Mouse (Mus musculus) intestine, embryonic 15.5 days (tissue): ENCODE results near the gene Nckipsd. TPM values are rescaled to one million over a fixed set of nuclear protein-coding genes. Genes with fewer than 3 reads are reported as not detected.

ENCODE experiments used
- ATAC-seq: fragments of 200-750 bp; cut with Nextera tagmentation; 2 replicates; pipeline ENCODE4 v1.8.0; 2017; ENCODE audit warnings: moderate TSS enrichment, moderate library complexity
- H3K27ac ChIP-seq: fragments of 300-500 bp; sonication (generic); 2 replicates; pipeline ENCODE4 v1.5.1; 2015; ENCODE audit warnings: mild to moderate bottlenecking, inconsistent platforms
- H3K27me3 ChIP-seq: fragments of 300-500 bp; sonication (generic); replicated peaks from 2 replicates; pipeline ENCODE4 v1.6.1; 2015; ENCODE audit warnings: inconsistent platforms
- H3K36me3 ChIP-seq: fragments of 300-500 bp; sonication (generic); 2 replicates; pipeline ENCODE4 v1.6.1; 2015; ENCODE audit warnings: inconsistent platforms
- H3K4me1 ChIP-seq: fragments of 300-500 bp; sonication (generic); replicated peaks from 2 replicates; pipeline ENCODE4 v1.6.1; 2015; ENCODE audit warnings: inconsistent platforms
- H3K4me2 ChIP-seq: fragments of 300-500 bp; sonication (generic); replicated peaks from 2 replicates; pipeline ENCODE4 v1.6.1; 2015; ENCODE audit warnings: mild to moderate bottlenecking, inconsistent platforms
- H3K4me3 ChIP-seq: fragments of 300-500 bp; sonication (generic); replicated peaks from 2 replicates; pipeline ENCODE4 v1.5.1; 2015; ENCODE audit warnings: inconsistent platforms
- H3K9ac ChIP-seq: fragments of 300-500 bp; sonication (generic); 2 replicates; pipeline ENCODE4 v1.6.1; 2015; ENCODE audit warnings: inconsistent platforms
- H3K9me3 ChIP-seq: fragments of 300-500 bp; sonication (generic); 2 replicates; pipeline ENCODE4 v1.6.1; 2016; ENCODE audit warnings: inconsistent platforms
- WGBS: fragments of 180-500 bp; shearing (Covaris S2); methylation state at CpG from one replicate; pipeline ENCODE4 v1.1.7; 2015; 5-methylcytosine and 5-hydroxymethylcytosine counted together
- polyA plus RNA-seq: library from polyadenylated mRNA; unstranded; fragments of >200 nt; fragmentation: Nextera tagmentation; extraction: Ambion mirVana; gene quantifications from 2 replicates; pipeline ENCODE4 v1.2.1, GENCODE M21; 2015

Gene Nckipsd
- polyA plus RNA-seq, 1 experiment from 2014 or later, result 10.4 TPM

DNA sequence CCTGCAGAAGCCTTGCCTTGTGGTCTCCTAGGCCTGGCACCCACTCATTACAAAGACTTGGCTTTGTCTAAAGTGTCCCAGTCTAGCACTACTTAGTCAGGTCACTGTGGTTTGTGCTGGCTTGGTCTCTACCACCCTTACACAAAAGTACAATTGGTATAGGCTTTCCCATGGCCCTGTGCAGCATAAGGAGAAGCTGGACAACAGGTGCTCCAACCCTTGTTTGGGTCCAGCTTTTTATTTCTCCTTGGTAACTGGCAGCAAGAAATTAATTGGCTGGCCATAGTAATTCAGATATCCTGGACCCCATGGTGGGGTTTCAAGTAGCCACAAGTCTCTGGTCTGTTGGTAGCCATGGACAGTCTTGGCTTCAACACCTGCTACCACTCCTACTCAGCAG is 1.8 kb upstream of the Nckipsd start:
- H3K4me3 ChIP-seq, result no peak overlapping the region
- no peak overlapping the region for H3K9ac ChIP-seq
- no peak overlapping the region for H3K27ac ChIP-seq
- no peaks in the 10 kb centered on the region for H3K9me3 ChIP-seq
- H3K4me2 ChIP-seq, result no peak overlapping the region
- 0 out of 2 replicates have a peak, but pooled peaks cover 8% of the 10 kb centered on the region for H3K4me1 ChIP-seq
- peaks cover 26% of the 10 kb centered on the region for H3K36me3 ChIP-seq
- ATAC-seq, result no peak
- no peaks in the 10 kb centered on the region for H3K27me3 ChIP-seq

DNA sequence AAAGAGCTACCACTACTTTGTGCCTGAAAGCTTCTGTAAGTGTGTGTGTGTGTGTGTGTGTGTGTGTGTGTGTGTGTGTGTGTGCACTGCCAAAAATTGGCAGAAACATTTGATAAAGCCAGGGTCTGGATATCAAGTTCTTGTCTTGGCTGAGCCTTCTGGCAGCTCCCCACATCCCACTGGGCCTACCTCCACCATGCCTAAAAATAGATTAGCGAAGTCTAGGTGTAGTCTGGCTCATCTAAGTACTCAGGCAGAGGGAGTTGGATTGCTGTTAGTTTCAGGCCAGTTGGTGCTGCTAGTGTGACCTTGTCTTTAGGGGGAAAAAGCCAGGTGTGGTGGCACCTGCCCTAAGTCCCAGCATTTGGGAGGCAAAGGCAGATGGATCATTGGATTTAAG is 1.3 kb upstream of the Nckipsd start:
- H3K9me3 ChIP-seq, result no peaks in the 10 kb centered on the region
- H3K9ac ChIP-seq, result no peak overlapping the region
- H3K27ac ChIP-seq, result no peak overlapping the region
- 0 out of 2 replicates have a peak, but pooled peaks cover 8% of the 10 kb centered on the region for H3K4me1 ChIP-seq
- 85% methylated on average over 1 of the region's 1 CpGs for WGBS
- no peak overlapping the region for H3K4me2 ChIP-seq
- no peaks in the 10 kb centered on the region for H3K27me3 ChIP-seq
- H3K4me3 ChIP-seq, result no peak overlapping the region
- H3K36me3 ChIP-seq, result peaks cover 26% of the 10 kb centered on the region
- ATAC-seq, result no peak

DNA sequence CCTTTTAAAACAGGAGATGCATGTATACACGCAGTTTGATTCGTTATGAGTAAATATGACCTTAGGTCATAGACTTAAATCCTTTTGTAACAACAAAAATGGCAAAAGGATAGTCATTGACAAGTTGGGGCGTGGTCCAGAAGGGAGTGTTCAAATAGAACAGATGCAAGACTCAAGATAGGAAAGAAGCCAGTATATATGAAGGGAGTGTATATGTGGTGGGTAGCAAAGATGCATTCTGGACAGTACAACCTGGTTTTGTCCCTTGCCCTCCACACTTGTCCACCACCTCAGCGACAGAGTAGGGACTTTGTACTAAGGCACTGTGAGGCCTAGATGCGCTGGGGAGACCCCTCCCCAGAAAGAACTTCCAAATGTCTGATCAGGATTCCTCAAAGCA is 494 bp upstream of the Nckipsd start:
- no peak overlapping the region; the same call in 1 of the 2 replicates for H3K4me2 ChIP-seq
- no peaks in the 10 kb centered on the region for H3K9me3 ChIP-seq
- H3K9ac ChIP-seq, result no peak overlapping the region
- no peak overlapping the region for H3K4me3 ChIP-seq
- 72% methylated on average over 5 of the region's 5 CpGs for WGBS
- peaks cover 27% of the 10 kb centered on the region for H3K36me3 ChIP-seq
- 0 out of 2 replicates have a peak, but pooled peaks cover 8% of the 10 kb centered on the region for H3K4me1 ChIP-seq
- ATAC-seq, result peak; percentile 50
- no peak overlapping the region for H3K27ac ChIP-seq
- H3K27me3 ChIP-seq, result no peaks in the 10 kb centered on the region

DNA sequence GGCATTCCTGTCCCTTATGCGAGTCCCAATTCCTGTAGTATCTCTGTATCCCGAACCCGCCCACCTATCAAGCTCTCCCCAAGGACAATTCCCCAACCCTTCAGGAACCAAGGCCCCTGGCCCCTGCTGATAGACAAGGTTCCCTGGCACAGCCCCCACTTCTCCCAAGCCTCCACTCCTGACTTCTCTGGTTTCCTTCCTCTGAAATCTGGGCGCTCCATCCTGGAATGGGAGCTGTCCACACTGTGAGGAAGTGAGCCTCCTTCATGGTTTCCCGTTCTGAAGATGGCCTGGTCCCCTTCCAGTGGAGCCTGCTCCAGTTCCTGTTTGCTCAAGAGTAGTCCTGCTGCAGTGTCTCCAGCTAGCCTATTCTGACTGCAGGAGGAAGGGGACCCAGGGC is 1.0 kb downstream of the Nckipsd start:
- Histone ChIP-seq H3K4me2 (peak overlapping the region; percentile 85), H3K9ac (peak overlapping the region; percentile 81; the same call in 1 of the 2 replicates), H3K9me3 (no peaks in the 10 kb centered on the region), H3K27me3 (no peaks in the 10 kb centered on the region), H3K4me3 (peak overlapping the region; percentile 74), H3K4me1 (0 out of 2 replicates have a peak, but pooled peaks cover 8% of the 10 kb centered on the region), H3K36me3 (peaks cover 28% of the 10 kb centered on the region), H3K27ac (no peak overlapping the region)
- ATAC-seq, result no peak
- 56% methylated on average over 5 of the region's 5 CpGs for WGBS

DNA sequence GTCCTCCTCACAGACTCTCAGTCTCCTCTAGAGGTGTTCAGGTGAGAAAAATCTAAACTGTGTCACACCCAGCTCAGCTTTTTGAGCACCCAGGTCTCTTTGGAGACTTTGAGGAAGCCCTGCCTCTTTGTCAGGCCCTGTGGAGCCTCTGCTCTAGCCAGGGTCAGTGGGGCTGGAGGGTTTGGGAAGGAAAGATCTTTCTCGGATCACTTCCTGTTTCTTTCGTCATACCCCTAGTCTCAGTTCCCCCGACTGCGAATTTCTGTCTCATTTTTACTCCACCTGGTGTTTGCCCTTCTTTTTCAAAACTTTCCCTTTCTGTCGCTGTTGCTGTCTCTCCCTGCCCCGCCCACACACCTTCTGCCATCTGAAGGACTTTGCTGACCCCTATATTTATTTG is 1.6 kb downstream of the Nckipsd start:
- Histone ChIP-seq H3K9ac (no peak overlapping the region), H3K4me3 (no peak overlapping the region), H3K27me3 (no peaks in the 10 kb centered on the region), H3K4me1 (0 out of 2 replicates have a peak, but pooled peaks cover 8% of the 10 kb centered on the region), H3K4me2 (peak overlapping the region; percentile 17; the same call in 1 of the 2 replicates), H3K36me3 (peaks cover 28% of the 10 kb centered on the region), H3K27ac (no peak overlapping the region), H3K9me3 (no peaks in the 10 kb centered on the region)
- 68% methylated on average over 6 of the region's 6 CpGs for WGBS
- no peak for ATAC-seq

DNA sequence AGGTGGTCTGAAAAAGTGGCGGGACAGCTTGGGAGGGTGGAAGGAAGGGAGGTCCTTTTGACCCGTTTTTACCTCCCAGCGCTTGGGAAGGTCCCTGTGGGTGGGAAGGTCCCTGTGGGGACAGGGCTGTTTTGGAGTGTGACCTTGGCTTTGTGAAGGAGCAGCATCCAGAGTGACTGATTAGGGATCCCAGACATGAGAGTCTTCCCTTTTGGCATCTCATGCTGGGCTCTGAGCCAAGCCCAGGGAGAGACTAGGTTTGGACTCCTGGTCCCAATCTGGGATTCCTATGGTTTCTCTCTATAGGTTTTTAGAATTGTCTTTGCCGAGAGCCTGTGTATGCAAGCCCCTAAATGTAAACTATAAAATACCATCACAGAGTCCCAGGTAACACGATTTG is 2.3 kb downstream of the Nckipsd start:
- no peaks in the 10 kb centered on the region for H3K27me3 ChIP-seq
- no peak for ATAC-seq
- H3K27ac ChIP-seq, result no peak overlapping the region
- H3K4me3 ChIP-seq, result no peak overlapping the region
- no peak overlapping the region for H3K4me2 ChIP-seq
- no peak overlapping the region for H3K9ac ChIP-seq
- peaks cover 25% of the 10 kb centered on the region for H3K36me3 ChIP-seq
- WGBS, result 84% methylated on average over 5 of the region's 5 CpGs
- 0 out of 2 replicates have a peak, but pooled peaks cover 8% of the 10 kb centered on the region for H3K4me1 ChIP-seq
- H3K9me3 ChIP-seq, result no peaks in the 10 kb centered on the region

DNA sequence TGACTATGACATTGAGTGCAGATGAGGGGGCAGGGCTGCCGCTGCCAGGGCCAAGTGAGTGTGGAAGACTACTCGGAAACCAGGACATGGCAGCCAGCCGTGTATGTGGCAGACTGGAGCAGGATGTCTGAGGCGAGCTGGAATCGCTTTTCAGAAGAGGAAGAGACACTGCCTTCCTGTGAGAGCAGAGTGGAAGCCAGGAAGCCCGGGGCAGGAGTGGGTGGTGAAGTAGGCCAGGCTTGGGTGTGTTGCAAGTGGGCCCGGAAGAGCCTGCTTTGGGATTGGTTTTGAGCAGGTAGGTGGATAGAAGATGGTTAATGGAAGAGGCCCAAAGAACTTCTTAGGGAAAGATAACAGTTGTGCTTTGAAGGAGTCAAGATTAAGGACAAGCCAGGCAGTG is 7.4 kb downstream of the Nckipsd start:
- Histone ChIP-seq H3K27ac (no peak overlapping the region), H3K4me2 (no peak overlapping the region), H3K4me3 (no peak overlapping the region), H3K9me3 (no peaks in the 10 kb centered on the region), H3K36me3 (peaks cover 16% of the 10 kb centered on the region; the same call in 1 of the 2 replicates), H3K27me3 (no peaks in the 10 kb centered on the region), H3K9ac (no peak overlapping the region), H3K4me1 (no peaks in the 10 kb centered on the region)
- ATAC-seq, result no peak
- 88% methylated on average over 7 of the region's 7 CpGs for WGBS

DNA sequence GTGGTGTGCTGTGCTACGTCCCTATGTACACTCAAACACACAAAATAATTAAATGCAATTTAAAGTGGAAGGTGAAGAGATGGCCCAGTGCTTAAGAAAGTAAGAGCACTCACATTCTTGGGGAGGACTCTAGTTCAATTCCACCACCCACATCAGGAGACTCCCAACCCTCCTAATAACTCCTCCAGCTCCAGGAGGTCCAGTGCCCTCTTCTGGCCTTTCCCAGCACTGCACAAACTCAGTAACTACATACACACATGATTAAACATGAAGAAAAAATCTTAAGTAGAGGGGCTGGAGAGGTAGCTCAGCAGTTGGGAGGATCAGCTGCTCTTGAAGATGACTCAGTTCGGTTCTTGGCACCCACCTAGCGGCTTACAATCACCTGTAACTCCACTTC is 11.3 kb downstream of the Nckipsd start:
- no peak for ATAC-seq
- WGBS, result 55% methylated on average over 3 of the region's 3 CpGs
- H3K36me3 ChIP-seq, result 0 out of 2 replicates have a peak, but pooled peaks cover 7% of the 10 kb centered on the region

DNA sequence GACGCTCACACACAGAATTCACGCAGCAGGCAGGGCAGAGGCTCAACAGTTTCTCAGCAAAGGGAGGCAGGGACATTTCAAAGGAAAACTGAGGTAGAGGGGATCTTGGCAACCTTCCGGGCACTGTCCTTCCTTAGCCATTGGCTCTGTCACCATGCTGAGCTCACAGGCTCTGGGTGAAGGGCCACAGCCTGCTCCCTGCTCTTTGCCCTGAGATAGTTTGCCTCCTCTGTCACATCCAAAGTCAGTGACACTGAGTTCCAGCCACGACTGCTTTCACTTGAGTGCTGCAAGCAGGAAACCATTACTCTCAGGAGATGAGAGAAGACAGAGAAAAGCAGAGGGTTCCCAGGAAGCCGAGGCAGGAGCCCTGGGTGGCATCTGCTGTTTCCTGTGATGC is 11.9 kb downstream of the Nckipsd start:
- 55% methylated on average over 5 of the region's 5 CpGs for WGBS
- Histone ChIP-seq H3K36me3 (0 out of 2 replicates have a peak, but pooled peaks cover 5% of the 10 kb centered on the region), H3K9ac (no peak overlapping the region), H3K4me2 (no peak overlapping the region), H3K27me3 (peaks cover 22% of the 10 kb centered on the region), H3K27ac (no peak overlapping the region), H3K4me3 (no peak overlapping the region), H3K4me1 (no peaks in the 10 kb centered on the region), H3K9me3 (no peaks in the 10 kb centered on the region)
- no peak for ATAC-seq

More for the DNA sequence above, 11.3 kb downstream of the Nckipsd start:
- no peak overlapping the region for H3K4me2 ChIP-seq
- no peak overlapping the region for H3K27ac ChIP-seq
- H3K27me3 ChIP-seq, result peaks cover 16% of the 10 kb centered on the region
- H3K4me3 ChIP-seq, result no peak overlapping the region
- no peak overlapping the region for H3K9ac ChIP-seq
- H3K9me3 ChIP-seq, result no peaks in the 10 kb centered on the region
- no peaks in the 10 kb centered on the region for H3K4me1 ChIP-seq

DNA sequence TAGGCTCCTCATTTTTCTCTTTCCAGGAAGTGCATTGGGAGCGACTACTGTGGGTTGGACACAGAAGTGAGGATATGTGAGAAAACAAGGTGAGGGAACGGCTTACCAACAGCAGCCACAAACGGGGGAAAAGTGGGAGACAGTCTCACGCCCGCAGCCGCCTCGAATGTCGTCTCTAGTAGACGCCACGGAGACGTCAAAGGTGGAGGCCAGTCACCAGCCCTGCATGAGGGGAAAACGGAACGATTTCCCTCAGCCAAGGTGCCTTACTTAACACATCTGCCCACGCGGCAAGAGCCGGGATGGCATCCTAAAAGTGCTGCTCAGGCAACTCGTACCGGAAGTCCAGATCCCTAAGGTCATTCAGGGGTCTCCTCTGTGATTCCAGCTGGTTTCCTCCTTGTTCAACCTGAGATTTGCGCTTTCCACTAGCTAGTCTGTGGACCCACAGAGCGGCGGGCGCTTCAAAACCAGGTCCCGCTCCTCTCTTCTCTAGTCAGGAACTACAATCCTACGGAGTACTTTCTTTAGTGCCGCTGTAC is 16.0 kb downstream of the Nckipsd start:
- ATAC-seq, result no peak
- Histone ChIP-seq H3K4me1 (peaks cover 15% of the 10 kb centered on the region), H3K27ac (no peak overlapping the region), H3K9ac (no peak overlapping the region), H3K4me3 (no peak overlapping the region; the same call in 1 of the 2 replicates), H3K4me2 (no peak overlapping the region), H3K27me3 (peaks cover 62% of the 10 kb centered on the region), H3K36me3 (no peaks in the 10 kb centered on the region), H3K9me3 (no peaks in the 10 kb centered on the region)
- 5% methylated on average over 25 of the region's 25 CpGs for WGBS

DNA sequence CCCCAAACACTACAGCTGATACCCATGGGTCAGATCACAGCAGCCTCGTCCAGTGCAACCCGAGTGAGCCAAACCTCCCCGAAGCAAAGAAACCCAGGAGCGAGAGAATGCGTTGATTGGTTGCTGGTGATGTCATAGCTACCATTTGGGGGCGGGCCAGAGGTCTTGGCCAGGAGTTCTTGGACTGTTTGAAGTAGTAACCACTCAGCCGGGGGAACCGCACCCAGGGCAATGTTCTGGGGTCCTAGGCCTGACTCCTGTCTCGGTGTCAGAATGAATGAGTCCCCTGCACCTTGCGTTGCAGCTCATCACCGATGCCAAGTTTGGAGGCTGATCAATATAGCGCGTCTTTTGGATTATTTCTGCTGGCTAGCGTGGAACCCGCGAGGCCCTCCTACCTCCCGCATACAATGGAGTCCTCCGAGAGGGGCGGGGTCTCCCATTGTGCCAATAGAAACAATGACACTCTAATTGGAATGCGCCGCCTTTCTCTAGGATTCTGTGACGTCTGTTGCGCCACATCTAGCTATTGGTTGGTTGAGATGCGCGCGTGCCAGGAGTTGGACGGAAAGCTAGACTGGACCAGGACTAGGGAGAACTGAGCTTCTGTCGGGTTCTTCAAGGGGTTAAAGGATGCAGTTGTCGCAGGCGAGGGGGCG is 16.7 kb downstream of the Nckipsd start:
- peaks cover 15% of the 10 kb centered on the region for H3K4me1 ChIP-seq
- H3K36me3 ChIP-seq, result no peaks in the 10 kb centered on the region
- no peak overlapping the region for H3K27ac ChIP-seq
- no peak overlapping the region; the same call in 1 of the 2 replicates for H3K4me2 ChIP-seq
- 1% methylated on average over 31 of the region's 31 CpGs for WGBS
- H3K4me3 ChIP-seq, result no peak overlapping the region
- no peak overlapping the region for H3K9ac ChIP-seq
- no peaks in the 10 kb centered on the region for H3K9me3 ChIP-seq
- ATAC-seq, result peak; percentile 43
- H3K27me3 ChIP-seq, result peaks cover 68% of the 10 kb centered on the region

DNA sequence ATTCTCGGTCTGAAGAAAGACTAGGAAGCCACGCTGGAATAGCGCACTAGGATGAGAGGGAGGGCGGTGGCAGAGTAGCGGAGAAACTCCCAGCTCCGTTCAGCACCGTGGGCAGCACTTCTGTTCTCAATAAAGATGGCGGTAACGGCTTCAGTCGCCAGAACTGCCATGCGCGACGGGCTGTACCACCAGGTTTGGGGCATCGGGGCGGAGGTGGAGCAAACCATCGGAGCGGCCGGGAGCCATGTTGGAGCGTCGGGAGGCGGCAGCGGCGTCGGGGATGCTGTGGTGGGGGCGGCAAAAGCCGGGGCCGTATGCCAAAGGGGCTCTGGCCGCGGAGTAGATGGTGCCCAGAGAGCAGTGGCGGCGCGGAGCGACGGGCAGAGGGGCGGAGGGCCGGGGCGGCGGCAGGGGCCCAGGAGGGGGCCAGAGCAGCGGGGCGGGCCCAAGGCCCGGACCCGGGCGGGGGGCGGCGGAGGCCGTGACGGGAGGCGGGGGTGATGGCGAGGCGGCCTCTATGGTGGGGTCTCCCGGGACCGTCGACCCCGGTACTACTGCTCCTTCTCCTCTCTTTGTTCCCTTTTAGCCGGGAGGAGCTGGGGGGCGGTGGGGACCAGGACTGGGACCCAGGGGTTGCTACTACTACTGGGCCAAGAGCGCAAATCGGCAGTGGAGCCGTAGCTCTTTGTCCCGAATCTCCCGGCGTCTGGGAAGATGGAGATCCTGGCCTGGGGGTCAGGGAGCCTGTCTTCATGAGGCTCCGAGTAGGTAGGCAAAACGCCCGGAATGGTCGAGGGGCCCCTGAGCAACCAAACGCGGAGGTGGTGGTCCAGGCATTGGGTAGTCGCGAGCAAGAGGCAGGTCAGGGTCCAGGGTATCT is 17.9 kb downstream of the Nckipsd start, which contains the start of gene Celsr3:
Gene Celsr3, plus strand, starts transcription at position 501 of the 880 bp plus-strand sequence.
- 0 out of 2 replicates have a peak within 1 kb of the TSS, but pooled peaks have one; percentile 13 for H3K9ac ChIP-seq
- H3K36me3 ChIP-seq, result no peaks in the 10 kb centered on the region
- WGBS, result 3% methylated on average over 61 of the region's 70 CpGs
- H3K4me1 ChIP-seq, result peaks cover 15% of the 10 kb centered on the region
- peak within 1 kb of the TSS; percentile 92 for H3K4me2 ChIP-seq
- peak within 1 kb of the TSS; percentile 42 for H3K4me3 ChIP-seq
- no peak within 1 kb of the TSS for H3K27ac ChIP-seq
- H3K27me3 ChIP-seq, result peaks cover 75% of the 10 kb centered on the region
- peak; percentile 52 for ATAC-seq
- no peaks in the 10 kb centered on the region for H3K9me3 ChIP-seq
